Mouse (Mus musculus): ENCODE measurements at regions not wholly inside any gene's neighbourhood (a gene's known extent, or its start where the extent isn't known, plus 50 kb on each side); places are given as distances from the start of the nearest gene placed in this dataset.

DNA sequence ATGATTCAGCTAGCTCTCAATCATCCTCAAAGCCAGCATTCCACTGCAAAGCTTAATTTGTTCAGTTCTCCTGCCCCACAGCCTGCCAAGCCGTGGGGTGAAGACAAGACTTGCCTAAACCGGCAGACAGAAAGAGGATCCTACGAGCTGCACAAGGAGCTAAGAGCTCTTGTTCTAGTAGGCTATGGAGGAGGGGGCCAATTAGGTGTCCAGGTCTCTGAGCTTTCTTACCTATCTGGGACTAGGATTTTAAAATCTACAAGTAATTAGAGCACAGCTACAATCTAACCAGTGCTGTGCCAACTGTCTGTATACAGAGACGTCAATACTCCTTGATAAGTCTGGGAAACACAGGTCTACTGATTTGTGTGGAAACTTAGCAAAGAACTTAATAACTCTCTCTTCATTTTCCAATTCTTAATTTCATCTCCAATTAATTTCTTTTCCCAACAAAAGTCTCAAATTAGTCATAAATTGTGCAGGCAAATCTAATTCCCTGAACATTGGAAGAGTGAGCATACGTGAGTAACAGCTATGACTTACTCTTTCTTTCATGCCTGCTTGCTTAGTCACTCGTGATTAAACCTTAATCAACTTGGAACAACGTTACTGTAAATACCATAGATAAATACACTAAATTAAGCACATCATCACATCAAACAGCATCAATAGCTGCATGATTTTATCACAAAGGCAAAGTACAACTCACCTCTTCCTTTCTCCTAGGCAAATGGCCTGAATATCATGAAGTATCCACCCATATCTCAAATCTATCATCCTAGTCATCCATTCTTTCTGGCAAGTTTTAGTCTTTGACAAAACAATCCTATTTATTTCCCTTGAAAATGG is 87.1 kb upstream of the Mtap start:
- Histone ChIP-seq H3K27ac (replicated peaks) (no peak overlapping the region), H3K9ac (no peak overlapping the region), H3K4me2 (no peak overlapping the region), H3K27me3 (no peaks in the 10 kb centered on the region), H3K4me1 (replicated peaks) (no peaks in the 10 kb centered on the region), H3K9me3 (no peaks in the 10 kb centered on the region), H3K4me3 (no peak overlapping the region), H3K36me3 (no peaks in the 10 kb centered on the region)
- no peak for ATAC-seq (ENCODE audit: low read depth)
- 82% methylated on average over 7 of the region's 7 CpGs for WGBS

DNA sequence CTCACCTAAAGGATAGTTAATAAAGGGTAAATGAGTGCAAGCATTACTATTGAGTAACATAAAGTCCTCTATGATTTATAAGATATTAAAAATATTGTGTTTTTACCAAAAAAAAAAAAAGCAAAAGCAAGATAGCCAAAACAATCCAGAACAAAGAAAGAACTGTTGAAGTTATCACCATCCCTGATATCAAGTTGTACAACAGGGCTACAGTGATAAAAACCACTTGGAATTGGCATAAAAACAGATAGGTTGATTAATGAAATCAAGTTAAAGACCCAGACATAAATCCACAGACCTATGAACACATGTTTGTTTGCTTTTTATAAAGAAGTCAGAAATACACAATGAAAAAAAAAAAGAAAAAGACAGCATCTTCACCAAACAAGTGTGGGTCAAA is 92.4 kb upstream of the Mtap start:
- H3K9ac ChIP-seq: no peak overlapping the region
- no peaks in the 10 kb centered on the region for H3K36me3 ChIP-seq
- no peak overlapping the region for H3K27ac ChIP-seq (replicated peaks)
- H3K4me1 ChIP-seq (replicated peaks): no peaks in the 10 kb centered on the region
- no peak overlapping the region for H3K4me2 ChIP-seq
- H3K27me3 ChIP-seq: no peaks in the 10 kb centered on the region
- no peaks in the 10 kb centered on the region for H3K9me3 ChIP-seq
- H3K4me3 ChIP-seq: no peak overlapping the region
- no peak for ATAC-seq (ENCODE audit: low read depth)

DNA sequence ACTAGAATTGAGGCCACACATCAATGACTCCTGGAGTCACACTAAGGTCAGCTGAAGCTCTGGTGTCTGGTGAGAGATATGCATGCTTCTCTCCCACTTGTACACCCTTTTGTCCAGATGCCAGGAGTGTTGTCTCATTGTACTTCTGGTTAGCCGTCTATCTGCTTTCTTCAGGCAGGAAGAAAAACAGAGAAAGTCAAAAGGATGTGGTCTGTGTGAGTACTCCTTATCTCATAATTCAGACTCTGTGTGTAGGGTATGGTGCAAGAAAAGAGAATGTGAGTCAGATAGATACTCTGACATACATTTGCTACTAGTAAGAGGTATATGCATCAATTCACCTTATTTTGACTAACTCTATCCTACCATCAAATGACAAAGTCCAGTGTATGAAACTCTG is 92.9 kb upstream of the Mtap start:
- Histone ChIP-seq H3K4me3 (no peak overlapping the region), H3K9me3 (no peaks in the 10 kb centered on the region), H3K36me3 (no peaks in the 10 kb centered on the region), H3K9ac (no peak overlapping the region), H3K4me2 (no peak overlapping the region), H3K27ac (replicated peaks) (no peak overlapping the region), H3K4me1 (replicated peaks) (no peaks in the 10 kb centered on the region), H3K27me3 (no peaks in the 10 kb centered on the region)
- whole genome bisulfite sequencing: 62% methylated on average over 1 of the region's 1 CpGs
- ATAC-seq (ENCODE audit: low read depth): no peak

DNA sequence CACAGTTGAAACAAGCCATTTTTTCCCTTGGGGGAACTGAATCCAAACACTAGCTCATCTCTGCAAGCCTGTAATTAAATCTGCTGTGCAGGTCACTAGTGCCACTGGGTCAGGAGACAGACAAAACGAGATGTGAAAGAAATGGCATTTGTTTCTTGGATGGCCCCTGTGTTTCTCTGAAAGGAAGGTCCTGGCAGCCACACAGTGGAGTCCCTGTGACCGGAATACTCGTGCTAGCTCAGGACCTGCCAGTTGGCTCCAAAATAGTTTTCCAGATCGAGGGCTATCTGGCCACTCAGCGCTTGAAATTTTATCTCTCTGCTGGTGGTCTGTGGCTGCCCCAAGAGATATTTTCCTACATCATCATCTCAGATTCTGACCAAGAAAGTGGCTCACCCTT is 96.1 kb upstream of the Mtap start:
- Histone ChIP-seq H3K27me3 (no peaks in the 10 kb centered on the region), H3K4me2 (no peak overlapping the region), H3K4me1 (replicated peaks) (no peaks in the 10 kb centered on the region), H3K9me3 (no peaks in the 10 kb centered on the region), H3K4me3 (no peak overlapping the region), H3K9ac (no peak overlapping the region), H3K27ac (replicated peaks) (no peak overlapping the region), H3K36me3 (no peaks in the 10 kb centered on the region)
- ATAC-seq (ENCODE audit: low read depth): no peak
- WGBS: 65% methylated on average over 5 of the region's 5 CpGs

DNA sequence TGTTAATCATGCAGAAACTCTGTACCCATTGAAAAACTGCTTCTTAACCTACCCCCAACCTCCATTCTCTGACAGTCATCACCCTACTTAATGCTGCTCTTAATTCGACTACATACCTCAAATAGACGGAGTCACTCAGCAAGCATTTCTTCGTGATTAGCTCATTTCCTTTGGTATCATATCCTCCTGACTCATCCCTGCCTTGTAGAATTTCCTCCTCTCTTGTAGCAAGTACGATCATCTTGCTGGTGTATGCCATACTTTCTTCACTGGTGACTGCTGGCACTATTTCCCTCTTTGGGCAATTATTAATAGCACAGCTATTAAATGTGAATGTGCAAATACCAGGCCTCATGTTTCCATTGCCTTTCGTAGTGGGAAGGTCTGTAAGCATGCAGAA is 98.0 kb upstream of the Mtap start:
- no peak overlapping the region for H3K27ac ChIP-seq (replicated peaks)
- no peaks in the 10 kb centered on the region for H3K36me3 ChIP-seq
- ATAC-seq (ENCODE audit: low read depth): no peak
- no peaks in the 10 kb centered on the region for H3K9me3 ChIP-seq
- H3K4me1 ChIP-seq (replicated peaks): no peaks in the 10 kb centered on the region
- no peak overlapping the region for H3K4me2 ChIP-seq
- H3K27me3 ChIP-seq: no peaks in the 10 kb centered on the region
- 81% methylated on average over 5 of the region's 5 CpGs for WGBS
- no peak overlapping the region for H3K4me3 ChIP-seq
- H3K9ac ChIP-seq: no peak overlapping the region

DNA sequence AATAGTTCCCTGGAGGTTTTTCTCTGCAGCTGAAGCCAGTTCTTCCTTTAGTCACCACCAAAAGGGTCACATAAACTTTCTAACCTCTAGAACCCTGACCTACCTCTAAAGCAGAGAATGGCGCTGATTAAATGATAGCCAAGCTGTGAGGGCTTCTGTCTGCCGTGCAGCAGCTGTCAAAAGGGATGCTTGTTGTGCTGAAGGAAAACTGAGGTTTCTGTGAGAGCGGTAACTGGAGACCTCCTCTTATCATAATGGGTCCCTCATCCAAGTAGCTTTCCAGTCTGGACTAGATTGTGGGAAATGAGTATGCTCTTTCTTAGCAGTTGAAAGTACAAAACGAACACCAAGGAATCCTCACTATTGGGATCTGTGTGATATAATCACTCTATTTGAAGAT is 98.8 kb upstream of the Mtap start:
- no peak overlapping the region for H3K4me2 ChIP-seq
- no peaks in the 10 kb centered on the region for H3K27me3 ChIP-seq
- 66% methylated on average over 4 of the region's 4 CpGs for WGBS
- no peaks in the 10 kb centered on the region for H3K36me3 ChIP-seq
- no peak for ATAC-seq (ENCODE audit: low read depth)
- no peak overlapping the region for H3K27ac ChIP-seq (replicated peaks)
- H3K9me3 ChIP-seq: no peaks in the 10 kb centered on the region
- no peaks in the 10 kb centered on the region for H3K4me1 ChIP-seq (replicated peaks)
- H3K9ac ChIP-seq: no peak overlapping the region
- no peak overlapping the region for H3K4me3 ChIP-seq

DNA sequence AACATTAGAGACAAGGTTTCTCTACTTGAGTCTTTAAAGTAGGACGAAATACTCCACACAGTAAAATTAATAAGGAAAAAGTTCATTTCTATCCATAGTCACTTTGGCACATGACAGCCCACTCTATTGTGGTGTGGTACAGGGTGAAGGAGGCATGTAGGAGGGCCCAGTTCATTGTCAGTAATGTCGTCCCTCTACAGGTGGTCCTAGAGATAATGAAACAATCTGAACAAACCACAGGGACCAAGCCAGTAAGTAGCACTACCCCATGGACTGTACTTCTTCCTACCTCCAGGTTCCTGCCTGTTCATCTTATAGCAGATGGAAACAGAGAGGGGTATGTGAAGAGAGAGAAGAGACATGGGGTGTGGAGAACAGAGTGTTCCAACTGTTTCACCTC is 102.1 kb upstream of the Mtap start:
- H3K9me3 ChIP-seq: no peaks in the 10 kb centered on the region
- no peak overlapping the region for H3K4me3 ChIP-seq
- H3K36me3 ChIP-seq: no peaks in the 10 kb centered on the region
- no peak for ATAC-seq (ENCODE audit: low read depth)
- no peaks in the 10 kb centered on the region for H3K4me1 ChIP-seq (replicated peaks)
- no peak overlapping the region for H3K27ac ChIP-seq (replicated peaks)
- H3K9ac ChIP-seq: no peak overlapping the region
- no peaks in the 10 kb centered on the region for H3K27me3 ChIP-seq
- 75% methylated on average over 2 of the region's 2 CpGs for WGBS
- no peak overlapping the region for H3K4me2 ChIP-seq

DNA sequence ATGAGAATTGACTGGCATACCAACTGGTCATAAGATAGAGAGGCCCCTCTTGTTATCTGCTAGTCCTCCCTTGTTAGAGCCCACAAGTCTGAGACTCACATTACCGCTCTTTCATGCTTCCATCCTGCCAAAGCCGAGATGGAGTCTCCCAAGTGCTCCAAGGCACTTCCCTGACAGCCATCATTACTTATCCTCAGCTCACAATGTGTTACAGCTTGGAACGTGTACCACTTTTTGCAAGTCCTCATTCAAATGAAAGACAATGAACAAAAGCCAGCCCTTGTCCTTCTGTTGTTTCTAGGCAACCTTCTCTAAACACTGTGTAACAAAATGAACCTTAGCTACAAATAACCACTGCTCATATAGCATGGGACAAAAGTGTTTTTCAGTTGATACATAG is 102.6 kb upstream of the Mtap start:
- no peaks in the 10 kb centered on the region for H3K36me3 ChIP-seq
- H3K27me3 ChIP-seq: no peaks in the 10 kb centered on the region
- H3K27ac ChIP-seq (replicated peaks): no peak overlapping the region
- H3K4me2 ChIP-seq: no peak overlapping the region
- no peak overlapping the region for H3K9ac ChIP-seq
- H3K9me3 ChIP-seq: no peaks in the 10 kb centered on the region
- H3K4me1 ChIP-seq (replicated peaks): no peaks in the 10 kb centered on the region
- ATAC-seq (ENCODE audit: low read depth): no peak
- 44% methylated on average over 3 of the region's 3 CpGs for WGBS
- no peak overlapping the region for H3K4me3 ChIP-seq

DNA sequence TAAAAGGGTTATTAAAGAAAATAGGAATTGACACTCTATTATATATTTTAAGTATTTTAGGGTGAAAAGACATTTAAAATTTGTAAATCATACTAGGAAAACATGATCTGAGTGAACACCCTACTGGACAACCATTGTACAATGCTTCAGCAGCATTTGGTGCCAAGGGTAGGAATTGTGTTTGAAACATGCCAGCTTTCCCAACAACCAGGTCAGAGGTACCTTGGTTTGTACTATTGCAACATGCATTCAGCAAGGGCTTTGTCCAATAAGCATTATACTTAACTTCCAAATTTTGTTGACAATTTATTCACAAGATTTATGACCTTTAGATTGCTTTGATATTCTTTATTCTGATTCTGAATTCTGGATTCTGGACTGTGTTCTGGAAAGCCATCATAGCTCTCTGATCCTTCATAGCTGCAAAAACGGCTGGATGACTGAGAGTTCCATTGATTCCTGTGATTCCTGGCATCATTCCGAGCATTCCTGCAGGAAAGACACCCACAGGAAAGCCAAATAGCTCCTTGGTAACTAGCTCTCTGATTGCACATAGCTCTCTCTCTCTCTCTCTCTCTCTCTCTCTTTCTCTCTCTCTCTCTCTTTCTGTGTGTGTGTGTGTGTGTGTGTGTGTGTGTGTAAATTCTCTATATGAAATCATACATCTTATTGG is 124.1 kb upstream of the Mtap start:
- no peak for ATAC-seq (ENCODE audit: low read depth)
- H3K4me1 ChIP-seq (replicated peaks): no peaks in the 10 kb centered on the region
- H3K4me2 ChIP-seq: no peak overlapping the region
- no peaks in the 10 kb centered on the region for H3K9me3 ChIP-seq
- H3K27ac ChIP-seq (replicated peaks): no peak overlapping the region
- H3K9ac ChIP-seq: no peak overlapping the region
- 58% methylated on average over 2 of the region's 2 CpGs for WGBS
- no peak overlapping the region for H3K4me3 ChIP-seq
- no peaks in the 10 kb centered on the region for H3K36me3 ChIP-seq
- H3K27me3 ChIP-seq: no peaks in the 10 kb centered on the region

DNA sequence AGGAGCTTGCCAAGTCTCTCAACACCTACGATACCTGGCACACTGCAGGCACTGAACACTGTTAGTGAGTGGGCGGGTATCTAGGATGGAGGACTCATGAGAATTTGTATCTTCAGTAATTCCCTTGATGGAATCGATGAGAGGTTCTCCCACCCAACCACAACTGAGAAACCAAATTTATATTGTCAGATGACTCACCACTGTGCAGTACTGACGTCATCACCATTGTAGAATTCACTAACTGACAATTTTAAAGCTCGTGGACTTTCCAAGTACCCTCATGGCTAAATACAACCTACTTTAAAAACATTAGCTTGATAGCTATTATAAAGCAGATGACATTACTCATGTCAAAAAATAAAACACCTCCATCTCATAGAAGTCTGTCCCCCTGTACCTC is 128.4 kb upstream of the Mtap start:
- no peaks in the 10 kb centered on the region for H3K4me1 ChIP-seq (replicated peaks)
- WGBS: 86% methylated on average over 5 of the region's 5 CpGs
- no peaks in the 10 kb centered on the region for H3K27me3 ChIP-seq

DNA sequence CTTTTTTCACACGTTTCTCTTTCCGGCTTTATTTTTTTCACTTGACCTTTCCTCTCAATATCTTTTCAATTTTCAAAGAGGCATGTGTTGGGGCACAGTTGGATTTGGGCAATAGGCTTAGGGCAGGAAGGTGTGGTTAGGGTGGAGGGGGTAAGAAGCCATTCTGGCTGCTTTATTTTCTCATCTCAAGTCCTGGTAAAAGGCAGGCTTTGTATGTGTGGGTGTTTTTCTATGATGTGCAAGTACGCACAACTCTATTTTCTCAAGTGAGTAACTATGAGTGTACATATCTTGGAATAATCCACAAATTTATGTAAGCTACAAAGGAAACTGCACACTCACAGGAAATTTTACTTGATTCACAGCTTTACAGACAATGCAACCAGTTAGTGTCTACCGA is 121.5 kb upstream of the Ifne start:
- Histone ChIP-seq H3K4me1 (replicated peaks) (no peaks in the 10 kb centered on the region), H3K4me2 (no peak overlapping the region), H3K4me3 (no peak overlapping the region), H3K36me3 (no peaks in the 10 kb centered on the region), H3K9ac (no peak overlapping the region), H3K9me3 (no peaks in the 10 kb centered on the region), H3K27ac (replicated peaks) (no peak overlapping the region), H3K27me3 (no peaks in the 10 kb centered on the region)
- WGBS: 89% methylated on average over 4 of the region's 4 CpGs
- no peak for ATAC-seq (ENCODE audit: low read depth)

More for the DNA sequence above, 128.4 kb upstream of the Mtap start:
- Histone ChIP-seq H3K4me3 (no peak overlapping the region), H3K27ac (replicated peaks) (no peak overlapping the region), H3K4me2 (no peak overlapping the region), H3K9me3 (no peaks in the 10 kb centered on the region), H3K36me3 (no peaks in the 10 kb centered on the region), H3K9ac (no peak overlapping the region)
- no peak for ATAC-seq (ENCODE audit: low read depth)

DNA sequence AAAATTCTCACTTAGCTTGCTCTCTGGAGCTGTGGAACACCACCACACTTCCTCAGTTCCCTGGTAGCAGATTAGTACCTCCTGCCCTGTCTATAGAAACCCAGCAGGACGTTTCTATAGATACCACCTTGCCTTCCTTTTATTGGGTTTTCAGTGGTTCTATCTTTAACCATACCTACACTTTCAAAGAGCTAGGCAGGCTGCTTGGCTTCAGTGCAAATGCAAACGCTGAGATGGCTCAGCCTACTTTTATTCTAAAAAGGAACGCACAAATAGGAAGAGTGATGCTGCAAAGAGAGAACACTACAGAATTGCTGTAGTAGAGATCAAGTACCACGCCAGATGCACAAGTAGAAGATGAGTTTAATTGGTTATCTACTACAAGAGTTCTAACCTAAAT is 120.9 kb upstream of the Ifne start:
- WGBS: 80% methylated on average over 4 of the region's 4 CpGs
- Histone ChIP-seq H3K4me1 (replicated peaks) (no peaks in the 10 kb centered on the region), H3K4me3 (no peak overlapping the region), H3K36me3 (no peaks in the 10 kb centered on the region), H3K4me2 (no peak overlapping the region), H3K27ac (replicated peaks) (no peak overlapping the region), H3K9me3 (no peaks in the 10 kb centered on the region), H3K9ac (no peak overlapping the region), H3K27me3 (no peaks in the 10 kb centered on the region)
- no peak for ATAC-seq (ENCODE audit: low read depth)

DNA sequence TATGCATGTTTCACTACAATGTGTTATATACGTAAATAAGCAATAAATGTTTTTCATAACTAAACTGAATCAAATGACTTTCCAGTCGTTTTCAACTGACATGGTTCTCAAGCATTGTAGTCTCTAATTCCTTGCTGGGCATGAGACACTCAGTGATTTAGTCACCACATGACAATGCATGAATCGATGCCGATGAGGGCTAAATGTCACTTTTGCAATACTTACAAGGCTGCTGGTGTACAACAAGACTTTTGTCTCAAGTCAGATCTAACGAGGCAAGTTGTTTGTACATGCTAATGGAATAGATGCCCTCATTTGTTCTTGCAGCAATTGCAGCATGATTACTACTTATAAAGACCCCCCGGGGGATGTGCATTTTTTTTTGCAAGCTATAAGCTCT is 120.2 kb upstream of the Ifne start:
- no peak overlapping the region for H3K4me2 ChIP-seq
- H3K4me3 ChIP-seq: no peak overlapping the region
- no peaks in the 10 kb centered on the region for H3K36me3 ChIP-seq
- whole genome bisulfite sequencing: 78% methylated on average over 6 of the region's 6 CpGs
- no peaks in the 10 kb centered on the region for H3K9me3 ChIP-seq
- no peak overlapping the region for H3K27ac ChIP-seq (replicated peaks)
- ATAC-seq (ENCODE audit: low read depth): no peak
- no peak overlapping the region for H3K9ac ChIP-seq
- no peaks in the 10 kb centered on the region for H3K27me3 ChIP-seq
- H3K4me1 ChIP-seq (replicated peaks): no peaks in the 10 kb centered on the region

Measured in neural tube, embryonic 13.5 days (tissue).